ENCODE assay signal across 8 mouse cellular contexts in genomic region chrX:96097491-96097970, GRCm38 (mm10). TPM values are rescaled to one million over a fixed set of nuclear protein-coding genes. Genes with fewer than 3 reads are reported as not detected.
A peak's percentile ranks its signal among the peaks of the same experiment; 100 is the strongest.
DNase-seq lines count a peak whose midpoint lies in the region; ATAC-seq and TF ChIP-seq lines count a peak whose summit lies in the region.

No protein-coding gene starts in this region.

- H3K4me1 ChIP-seq in lung, postnatal 0 days (ENCODE audit: insufficient read depth, low read depth, low read length): no peaks in the 10 kb centered on the region
- H3K4me1 ChIP-seq in embryonic facial prominence, embryonic 13.5 days: no peaks in the 10 kb centered on the region
- H3K4me1 ChIP-seq in limb, embryonic 11.5 days (ENCODE audit: control insufficient read depth, insufficient read depth, low read length): no peaks in the 10 kb centered on the region

- H3K4me2 ChIP-seq in lung, postnatal 0 days (replicated peaks; ENCODE audit: low read depth, low read length): peak overlapping the region; percentile 58
- peak overlapping the region; percentile 61 for H3K4me2 ChIP-seq in embryonic facial prominence, embryonic 13.5 days
- peak overlapping the region; percentile 56; the same call in 1 of the 2 replicates for H3K4me2 ChIP-seq in limb, embryonic 11.5 days (ENCODE audit: low read depth, severe bottlenecking)

- no peak for TF ChIP-seq CTCF in lung, postnatal 0 days (IDR thresholded peaks at IDR 0.05)

- ATAC-seq in lung, postnatal 0 days: no peak
- no peak for ATAC-seq in embryonic facial prominence, embryonic 13.5 days (ENCODE audit: insufficient number of reproducible peaks, insufficient read depth, low FRiP score, low TSS enrichment, low read depth)
- ATAC-seq in limb, embryonic 11.5 days (ENCODE audit: insufficient number of reproducible peaks, low FRiP score, low TSS enrichment, low read depth): no peak

- H3K27ac ChIP-seq in lung, postnatal 0 days (ENCODE audit: low read length): peak overlapping the region; percentile 93
- H3K27ac ChIP-seq in embryonic facial prominence, embryonic 13.5 days: no peak overlapping the region
- no peak overlapping the region for H3K27ac ChIP-seq in limb, embryonic 11.5 days (replicated peaks; ENCODE audit: low read depth, low read length)

- H3K27me3 ChIP-seq in lung, postnatal 0 days (replicated peaks; ENCODE audit: insufficient read depth, low read length): no peaks in the 10 kb centered on the region
- peaks cover 16% of the 10 kb centered on the region for H3K27me3 ChIP-seq in embryonic facial prominence, embryonic 13.5 days
- no peaks in the 10 kb centered on the region for H3K27me3 ChIP-seq in limb, embryonic 11.5 days (ENCODE audit: control insufficient read depth, insufficient read depth, low read length)

- no peak for TF ChIP-seq EP300 in lung, postnatal 0 days (IDR thresholded peaks at IDR 0.05)

- 22% methylated on average over 5 of the region's 5 CpGs for WGBS in lung, postnatal 0 days
- 58% methylated on average over 5 of the region's 5 CpGs for WGBS in embryonic facial prominence, embryonic 13.5 days
- WGBS in limb, embryonic 11.5 days: 34% methylated on average over 5 of the region's 5 CpGs

- H3K9me3 ChIP-seq in lung, postnatal 0 days (ENCODE audit: low read length): no peaks in the 10 kb centered on the region
- H3K9me3 ChIP-seq in embryonic facial prominence, embryonic 13.5 days: no peaks in the 10 kb centered on the region
- no peaks in the 10 kb centered on the region for H3K9me3 ChIP-seq in limb, embryonic 11.5 days (ENCODE audit: control insufficient read depth, low read length)

- H3K9ac ChIP-seq in lung, postnatal 0 days (replicated peaks; ENCODE audit: low read depth): peak overlapping the region; percentile 79; the same call in 1 of the 2 replicates
- H3K9ac ChIP-seq in embryonic facial prominence, embryonic 13.5 days: no peak overlapping the region
- no peak overlapping the region for H3K9ac ChIP-seq in limb, embryonic 11.5 days (ENCODE audit: low read length)

- no peaks in the 10 kb centered on the region for H3K36me3 ChIP-seq in lung, postnatal 0 days (ENCODE audit: insufficient read depth, low read length)
- no peaks in the 10 kb centered on the region for H3K36me3 ChIP-seq in embryonic facial prominence, embryonic 13.5 days
- no peaks in the 10 kb centered on the region for H3K36me3 ChIP-seq in limb, embryonic 11.5 days (ENCODE audit: control insufficient read depth, insufficient read depth, low read length)

- DNase-seq in lung, postnatal 0 days (ENCODE audit: low spot score): no peak
- DNase-seq in lung, postnatal 4 days: no peak
- no peak for DNase-seq in limb, embryonic 11.5 days (ENCODE audit: low spot score)
- peak; percentile 4 to 7 for DNase-seq in thymus, adult 18-20 months
- DNase-seq in urinary bladder, adult 18-20 months (ENCODE audit: low spot score in 2 of 2): no peak
- DNase-seq in layer of hippocampus, adult 18-20 months (ENCODE audit: low spot score in 2 of 2): no peak
- DNase-seq in ovary, postnatal 10 days (ENCODE audit: low spot score): no peak

- peak overlapping the region; percentile 65 for H3K4me3 ChIP-seq in lung, postnatal 0 days (ENCODE audit: low read depth, low read length)
- peak overlapping the region; percentile 53 for H3K4me3 ChIP-seq in embryonic facial prominence, embryonic 13.5 days
- H3K4me3 ChIP-seq in limb, embryonic 11.5 days (ENCODE audit: low read depth, low read length): 0 out of 2 replicates have a peak overlapping the region, but pooled peaks have one; percentile 10

RNA-seq across cellular contexts. Expression of gene Msn, which starts 1.7 kb away (rescaled TPM):
- polyA plus RNA-seq in lung, postnatal 0 days (2015; fragmentation: Nextera tagmentation; extraction: Ambion mirVana): 293 and 316 TPM in 2 replicates
- 77.1 and 77.6 TPM in 2 replicates for polyA plus RNA-seq in embryonic facial prominence, embryonic 13.5 days (2015; fragmentation: Nextera tagmentation; extraction: Ambion mirVana)
- 82.3 and 87.2 TPM in 2 replicates for polyA plus RNA-seq in limb, embryonic 11.5 days (2014; fragmentation: Nextera tagmentation; extraction: Ambion mirVana)
- total RNA-seq in layer of hippocampus, adult 18-20 months (2021): 10 to 100 TPM; 19.8 to 20.1 TPM

Comparison
In these comparisons a context has a peak if more than half of its experiments do, and no peak if none do; other contexts are left out.
1. DNase-seq: peak in thymus, adult 18-20 months (2 of 2); none in lung, postnatal 0 days (single experiment), lung, postnatal 4 days (0 of 2), limb, embryonic 11.5 days (single experiment), urinary bladder, adult 18-20 months (0 of 2), layer of hippocampus, adult 18-20 months (0 of 2) and ovary, postnatal 10 days (single experiment).
2. H3K4me3 ChIP-seq: peak in every context shown above with its lines; median percentile 65 in lung, postnatal 0 days; 53 in embryonic facial prominence, embryonic 13.5 days; 10 in limb, embryonic 11.5 days.
3. Peak in every context shown above with its lines, with median percentiles within 50 percentile points of each other: H3K4me2 ChIP-seq.